Mouse (Mus musculus): Measurements from ENCODE around the gene Zfp69.

The Zfp69 gene

GRCm38 (mm10) chr4:120885208-120886120, 66.0 kb downstream of the Zfp69 start:
- no peak for DNase-seq

DNA sequence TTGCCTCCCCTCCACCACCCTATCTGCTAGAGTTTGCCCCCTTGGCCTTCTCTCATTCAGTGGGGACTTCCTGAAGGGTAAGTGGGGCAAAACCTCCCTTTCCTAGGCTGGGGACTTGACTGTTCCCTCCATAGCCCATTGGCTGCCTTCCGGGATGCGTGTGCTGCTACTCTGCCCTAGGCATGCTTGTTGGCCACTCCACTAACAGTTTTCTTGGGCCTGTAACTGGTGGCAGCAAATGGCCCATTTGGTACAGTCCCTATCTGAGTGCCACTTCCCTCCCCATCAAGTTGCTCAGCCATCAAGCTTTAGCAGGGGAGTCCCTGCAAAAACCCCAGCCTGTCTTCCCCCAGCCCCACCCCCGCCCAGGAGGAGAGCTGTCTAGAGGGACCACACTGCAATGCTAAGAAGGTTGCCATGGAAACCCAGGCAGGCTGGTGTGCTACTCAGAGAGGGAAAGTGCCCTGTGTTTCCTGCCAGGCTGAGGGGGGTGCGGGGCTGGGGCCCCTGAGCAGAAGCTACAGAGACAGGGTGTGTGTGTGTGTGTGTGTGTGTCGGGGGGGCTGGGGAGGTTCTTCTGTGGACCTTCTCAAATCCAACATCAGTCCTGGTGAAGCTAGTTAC, 69.4 kb downstream of the Zfp69 start:
- DNase-seq, result no peak

- no peak for DNase-seq
These were observed 70.6 kb downstream of the Zfp69 start for GRCm38 (mm10) chr4:120880731-120881432.

Measured in liver (tissue).